Mouse (Mus musculus): ENCODE measurements around the gene A630001G21Rik. TPM values are rescaled to one million over a fixed set of nuclear protein-coding genes. Genes with fewer than 3 reads are reported as not detected.

Gene A630001G21Rik
- total RNA-seq, 2 experiments from 2014 or later: 0.15 to 0.48 TPM

DNA sequence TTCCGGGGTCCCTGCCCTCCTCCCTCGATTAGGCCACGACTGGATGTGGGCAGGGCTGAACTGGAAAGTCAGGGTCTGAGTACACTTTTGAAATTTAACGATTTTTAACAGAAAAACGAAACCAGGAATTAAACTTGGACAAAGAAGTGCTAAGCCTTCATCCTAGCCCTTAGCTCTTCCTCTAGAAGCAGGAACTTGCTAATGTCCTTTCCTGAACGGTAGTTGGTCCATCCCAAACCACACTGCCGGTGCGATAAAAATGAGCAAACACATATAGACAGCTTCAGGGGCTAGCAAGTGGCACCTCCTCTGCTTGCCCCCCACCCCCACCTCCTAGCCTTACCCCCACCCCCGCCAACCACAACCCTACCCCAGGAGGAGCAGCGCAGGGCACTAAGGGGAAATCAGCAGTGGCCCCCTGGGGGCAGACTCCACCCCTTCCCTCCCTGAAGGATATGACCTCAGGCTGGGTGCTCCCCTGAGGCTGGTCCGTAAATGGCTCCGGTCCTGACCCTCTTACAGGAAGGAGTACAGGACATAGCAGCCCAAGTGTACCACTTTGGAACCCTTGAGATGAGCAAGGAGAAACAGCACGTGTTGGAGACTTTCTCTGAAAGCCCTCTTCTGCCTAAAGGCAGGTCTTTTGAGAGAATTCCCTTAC lies 42.9 kb downstream of the A630001G21Rik start:
- peak; percentile 35 for DNase-seq

DNA sequence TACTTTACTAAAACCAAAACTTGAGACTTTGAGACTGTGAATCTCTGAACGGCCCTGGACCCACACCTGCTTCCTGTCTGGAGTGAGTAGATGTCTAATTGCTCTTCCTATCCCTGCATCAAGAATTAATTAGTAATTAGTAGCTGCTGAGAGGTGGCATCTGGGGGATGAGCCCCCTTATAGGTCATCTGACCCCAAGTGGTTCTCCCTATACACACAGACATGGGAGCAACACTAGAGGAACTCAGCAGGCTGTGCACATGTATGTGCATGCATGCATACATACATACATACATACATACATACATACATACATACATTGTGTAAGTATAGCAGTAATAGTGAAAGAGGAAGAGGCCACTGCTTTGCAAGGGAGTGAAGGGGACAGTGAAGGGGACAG lies 43.9 kb downstream of the A630001G21Rik start:
- DNase-seq: no peak

DNA sequence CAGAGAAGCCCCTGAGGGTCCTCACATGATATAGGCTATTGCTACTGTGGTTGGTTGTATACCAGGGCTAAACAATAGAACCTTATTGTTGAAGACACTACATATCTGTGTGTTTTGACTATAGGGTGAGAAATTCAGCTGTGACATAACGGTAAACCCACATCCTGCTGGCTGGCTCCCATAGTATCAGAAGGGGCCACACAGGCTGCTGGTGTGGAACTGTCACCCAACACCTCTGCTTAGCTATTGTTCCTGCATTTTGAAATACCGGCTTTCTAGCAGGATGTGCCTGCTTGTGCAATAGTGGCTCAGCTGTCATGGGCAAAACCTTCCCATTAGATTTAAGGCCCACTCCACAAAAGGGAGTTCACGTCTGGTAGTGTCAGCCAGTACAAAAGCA lies 45.9 kb downstream of the A630001G21Rik start:
- DNase-seq: no peak

DNA sequence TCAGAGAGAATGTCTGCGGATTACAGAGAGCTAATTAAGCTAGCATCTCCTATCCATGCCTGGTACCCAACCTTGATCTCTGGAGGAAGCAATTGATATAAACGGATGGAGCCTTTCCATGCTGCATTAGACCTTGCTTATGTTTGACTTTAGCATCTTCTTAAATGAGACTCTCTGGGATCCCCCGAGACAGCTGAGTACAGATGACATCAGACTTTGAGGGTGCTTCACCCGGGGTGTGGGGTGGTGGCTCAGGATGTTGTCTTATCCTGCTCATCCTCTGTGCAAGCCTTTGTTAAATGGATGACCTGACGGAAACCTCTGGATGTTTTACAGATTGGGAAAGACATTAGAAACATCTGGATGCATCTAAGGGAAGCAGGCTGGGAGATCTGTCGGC lies 48.0 kb downstream of the A630001G21Rik start:
- DNase-seq: no peak

DNA sequence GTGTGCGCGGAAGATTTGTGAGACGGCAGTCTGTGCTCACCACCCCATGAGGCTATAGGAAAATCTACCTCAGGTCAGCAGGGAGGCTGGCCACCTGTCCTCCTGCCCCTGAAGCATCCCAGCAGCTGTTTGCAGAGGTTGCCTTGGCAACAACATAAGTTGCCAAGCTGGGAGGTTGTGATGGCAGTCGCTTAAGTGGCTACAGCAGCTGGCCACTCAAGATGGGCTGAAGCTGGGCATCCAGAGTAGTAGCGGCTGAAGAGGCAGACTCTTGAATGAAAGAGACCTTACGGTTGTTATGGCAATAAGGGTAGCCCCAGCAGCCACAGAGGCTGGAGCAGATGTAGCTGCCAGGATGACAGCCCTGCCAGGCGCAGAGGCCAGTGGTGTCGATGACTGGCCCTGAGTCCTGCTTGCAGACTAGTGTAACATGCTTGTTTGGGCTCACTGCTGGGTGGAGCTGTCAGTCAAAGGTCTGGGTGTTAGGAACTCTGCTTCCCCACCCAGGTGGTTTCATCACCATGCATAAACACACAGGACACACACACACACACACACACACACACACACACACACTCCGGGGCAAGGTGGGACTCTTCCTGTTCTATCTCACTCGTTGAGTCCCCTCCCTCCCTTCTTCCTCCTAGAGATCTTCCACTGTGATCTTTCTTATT lies 58.1 kb downstream of the A630001G21Rik start:
- no peak for DNase-seq

DNA sequence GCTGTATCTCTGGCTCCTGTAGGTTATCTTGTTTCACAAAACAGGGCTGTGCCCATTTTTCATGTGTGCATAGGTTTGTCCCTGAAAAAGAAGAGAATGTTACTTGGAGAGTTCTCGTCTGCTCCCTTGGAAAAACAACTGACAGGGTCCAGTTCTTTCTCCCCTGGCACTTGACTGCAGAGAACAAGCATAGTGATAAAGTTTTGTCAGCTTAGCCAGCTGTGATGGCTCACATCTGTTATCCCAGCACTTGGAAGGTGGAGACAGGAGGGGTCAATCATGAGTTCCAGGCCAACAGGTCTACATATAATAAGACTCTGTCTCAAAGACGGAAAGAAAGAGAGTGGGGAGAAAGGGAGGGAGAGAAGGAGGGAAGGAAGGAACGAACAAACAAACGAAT lies 59.4 kb downstream of the A630001G21Rik start:
- DNase-seq: no peak

DNA sequence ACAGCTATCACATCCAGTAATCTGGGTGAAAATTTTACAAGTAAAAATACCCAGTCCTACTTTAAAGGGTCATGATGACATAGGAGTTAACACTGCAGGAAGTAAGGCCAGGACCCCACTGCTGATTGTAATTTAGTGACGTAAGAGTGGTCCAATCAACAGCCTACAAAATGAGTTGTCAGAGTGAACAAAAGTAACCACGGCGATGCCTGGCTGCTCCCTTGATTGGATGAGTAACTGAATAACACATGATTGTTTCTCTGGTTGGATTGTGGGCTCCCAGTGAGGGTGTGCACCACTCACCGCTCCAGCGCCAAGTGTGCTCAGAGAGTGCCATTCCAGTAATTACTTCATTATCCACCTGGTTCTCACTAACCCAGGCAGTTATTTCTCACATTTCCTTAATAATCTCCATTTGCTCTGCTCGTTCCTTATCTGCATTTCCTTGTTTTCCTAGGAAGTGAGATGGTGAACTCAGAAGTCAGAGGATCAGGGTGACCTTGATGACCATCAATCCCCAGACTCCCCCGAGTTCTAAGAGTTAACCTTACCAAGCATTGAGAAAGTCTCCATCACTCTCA lies 61.9 kb downstream of the A630001G21Rik start:
- no peak for DNase-seq

DNA sequence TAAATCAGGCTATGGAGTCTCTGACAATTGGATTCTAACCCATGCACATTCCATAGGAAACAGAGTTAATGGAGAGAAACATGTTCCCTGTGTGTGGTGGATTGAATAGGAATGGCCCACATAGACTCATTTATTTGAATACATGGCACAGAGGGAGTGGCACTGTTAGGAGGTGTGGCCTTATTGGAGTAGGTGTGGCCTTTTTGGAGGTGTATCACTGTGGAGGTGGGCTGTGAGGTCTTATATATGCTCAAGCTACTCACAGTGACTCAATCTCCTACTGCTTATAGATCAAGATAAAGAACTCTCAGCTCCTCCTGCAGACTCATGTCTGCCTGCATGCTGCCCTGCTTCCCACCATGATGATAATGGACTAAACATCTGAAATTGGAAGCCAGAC lies 63.9 kb downstream of the A630001G21Rik start:
- DNase-seq: no peak

DNA sequence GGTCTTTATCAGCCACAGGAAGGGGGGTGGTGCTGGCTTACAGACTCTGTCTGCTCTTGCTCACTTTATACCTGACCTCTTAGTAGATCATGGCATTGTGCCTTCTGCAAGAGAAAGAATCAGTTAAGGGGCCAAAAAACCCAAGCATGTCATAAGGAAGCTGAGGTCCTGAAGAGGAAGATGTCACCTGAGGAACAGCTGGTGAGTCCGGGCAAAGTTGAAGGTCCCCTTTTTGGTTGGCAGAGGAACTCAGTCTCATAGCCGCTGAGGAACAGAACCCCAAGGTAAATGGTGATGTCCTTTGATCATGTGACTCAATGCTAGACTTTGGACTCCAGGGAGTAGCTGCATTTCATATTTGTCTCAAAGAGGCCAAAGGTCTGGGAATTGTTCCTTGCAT lies 71.7 kb downstream of the A630001G21Rik start:
- no peak for DNase-seq

DNA sequence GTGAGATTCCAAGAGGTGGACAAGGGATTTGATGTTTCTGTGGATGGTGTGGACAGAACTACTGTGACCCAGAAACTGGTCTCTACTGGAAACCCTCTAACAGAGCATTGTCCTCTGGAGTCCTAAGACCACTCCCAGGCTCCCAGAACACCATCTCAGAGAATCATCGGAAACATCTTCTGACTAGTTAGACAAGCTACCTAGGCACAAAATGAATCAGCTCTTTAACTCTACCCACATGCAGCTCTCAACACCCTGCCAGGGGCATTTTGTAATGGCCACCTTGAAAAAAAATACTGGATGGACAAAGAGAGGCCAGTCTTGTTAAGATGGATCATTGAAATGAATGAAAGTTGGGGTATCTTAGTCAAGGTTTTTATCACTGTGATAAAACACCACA lies 72.9 kb downstream of the A630001G21Rik start:
- no peak for DNase-seq

DNA sequence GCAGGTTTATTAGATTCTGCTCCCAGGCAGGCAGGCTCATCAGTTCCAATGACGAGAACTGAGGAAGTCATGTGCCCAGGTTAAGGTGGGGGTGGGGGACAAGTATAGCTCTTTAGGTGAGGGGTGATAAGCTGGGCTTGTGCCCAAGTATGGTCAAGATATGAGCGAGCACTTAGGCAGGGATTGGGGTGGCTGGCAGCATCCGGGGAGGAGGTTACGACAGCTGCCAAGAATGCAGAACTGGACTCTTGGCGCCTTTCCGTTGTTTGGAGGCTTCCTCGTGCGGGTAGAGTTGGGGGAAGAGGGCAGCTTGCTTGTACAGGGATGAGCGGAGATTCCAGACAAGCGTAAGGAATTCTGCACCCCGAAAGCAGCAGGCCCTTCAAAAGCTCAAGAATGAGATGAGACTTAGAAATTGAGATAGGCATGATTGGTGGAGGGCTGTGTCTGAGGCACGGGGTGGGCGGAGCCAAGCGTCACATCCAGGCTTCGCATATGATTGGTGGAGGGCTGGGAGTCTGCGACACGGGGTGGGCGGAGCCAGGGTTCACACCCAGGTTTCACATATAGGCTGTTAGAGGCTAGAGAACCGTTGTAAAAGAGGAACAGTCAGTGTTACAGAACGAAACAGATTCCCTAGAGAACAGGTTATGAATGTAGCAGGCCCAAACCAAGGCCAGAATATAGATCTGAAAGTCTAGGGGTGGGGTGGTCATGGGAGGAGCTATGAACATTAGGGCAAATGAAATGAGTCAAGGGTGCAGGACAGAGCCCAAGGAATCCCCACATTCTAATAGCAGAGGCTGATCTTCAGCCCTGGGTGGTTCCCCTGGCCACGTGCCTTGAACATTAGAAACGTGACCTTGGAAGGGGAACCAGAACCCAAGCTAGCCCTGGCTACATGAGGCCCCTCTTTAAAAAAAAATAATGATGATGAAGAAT lies 74.9 kb downstream of the A630001G21Rik start:
- peak; percentile 64 for DNase-seq

DNA sequence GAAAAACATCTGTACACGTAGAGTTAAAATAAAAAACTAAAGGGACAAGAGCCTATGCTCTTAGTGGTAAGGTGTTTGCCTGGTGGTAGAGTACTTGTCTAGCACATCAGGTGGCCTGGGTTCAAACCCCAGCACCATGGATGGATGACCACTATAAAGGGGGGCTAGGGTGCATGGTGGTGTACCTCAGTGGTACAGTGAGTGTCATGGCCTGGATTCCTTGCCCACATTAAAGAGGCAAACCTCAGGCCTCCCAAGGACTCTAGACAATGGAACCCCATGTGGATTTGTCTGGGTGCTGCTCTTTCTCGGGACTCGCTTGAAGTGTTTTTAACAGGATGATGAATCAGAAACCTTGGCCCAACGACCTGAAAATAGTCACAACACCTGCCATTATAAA lies 75.9 kb downstream of the A630001G21Rik start:
- DNase-seq: no peak

DNA sequence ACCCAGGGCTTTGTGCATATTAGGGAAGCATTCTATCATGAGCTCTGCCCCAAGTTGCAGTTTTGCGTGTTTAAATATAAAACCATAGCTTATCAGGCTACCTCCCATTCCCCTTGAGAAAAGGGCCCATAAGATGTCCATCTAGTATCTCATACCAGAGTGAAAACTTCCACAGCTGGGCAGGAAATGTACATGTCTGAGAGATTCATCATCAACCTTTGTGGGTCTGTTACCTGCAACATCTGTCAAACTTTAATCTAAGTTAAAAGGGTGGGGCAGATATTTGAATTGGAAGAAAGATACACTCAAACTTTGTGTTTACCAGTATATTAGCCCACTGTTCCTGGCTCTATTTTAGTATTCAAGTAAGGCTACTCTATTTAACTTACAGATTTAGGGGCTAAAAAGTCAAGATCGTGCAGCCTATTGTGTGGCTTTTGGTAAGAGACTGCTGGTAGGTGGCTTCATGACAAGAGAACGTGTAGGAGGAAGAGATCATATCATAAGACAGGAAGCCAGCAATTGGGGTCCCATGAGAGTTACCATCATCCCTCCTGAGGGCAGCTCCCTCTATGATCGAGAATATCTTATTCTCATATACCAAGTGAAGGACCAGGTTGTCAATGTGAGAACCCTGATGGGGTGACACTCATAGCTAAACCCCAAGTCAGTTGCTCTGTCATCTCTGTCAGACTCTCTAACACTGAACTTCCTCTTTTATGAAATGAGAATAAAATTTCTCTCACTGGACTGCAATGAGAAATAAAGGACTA lies 80.5 kb downstream of the A630001G21Rik start:
- no peak for DNase-seq

DNA sequence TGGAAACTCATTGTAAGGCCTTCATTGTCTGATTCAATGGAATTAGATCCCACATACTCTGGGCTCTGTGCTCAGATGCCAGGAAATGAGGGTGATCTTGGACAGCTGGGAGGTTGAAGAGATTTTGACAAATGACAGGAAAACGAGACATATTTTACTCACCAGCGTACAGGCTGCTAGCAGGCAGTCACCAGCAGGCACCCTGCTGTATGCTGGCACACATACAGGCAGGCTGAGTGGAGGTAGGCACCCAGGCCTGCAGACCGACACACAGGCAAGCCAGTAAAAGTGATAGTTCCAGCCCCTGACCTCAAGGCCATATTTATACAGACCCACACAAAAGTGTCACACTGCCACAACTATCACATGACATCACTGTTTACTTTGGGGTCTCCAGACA lies 82.8 kb downstream of the A630001G21Rik start:
- DNase-seq: no peak

DNA sequence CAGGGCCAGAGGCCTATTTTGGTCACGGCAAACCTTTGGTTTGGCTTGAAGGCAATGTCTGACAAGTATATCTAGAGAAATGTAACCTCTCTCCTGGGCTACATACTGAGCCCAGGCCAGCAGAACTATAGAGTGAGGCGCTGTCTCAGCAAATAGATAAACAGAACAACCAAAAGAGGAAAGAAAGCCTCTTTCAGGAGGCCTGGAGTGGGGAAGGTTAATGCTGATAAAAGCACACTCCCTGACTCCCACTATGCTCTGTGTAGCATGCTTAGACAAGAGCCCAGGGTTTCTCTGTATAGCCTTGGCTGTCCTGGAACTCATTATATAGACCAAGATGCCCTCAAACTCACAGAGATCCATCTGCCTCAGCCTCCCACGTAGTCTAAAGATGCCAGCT lies 85.2 kb downstream of the A630001G21Rik start:
- no peak for DNase-seq

DNA sequence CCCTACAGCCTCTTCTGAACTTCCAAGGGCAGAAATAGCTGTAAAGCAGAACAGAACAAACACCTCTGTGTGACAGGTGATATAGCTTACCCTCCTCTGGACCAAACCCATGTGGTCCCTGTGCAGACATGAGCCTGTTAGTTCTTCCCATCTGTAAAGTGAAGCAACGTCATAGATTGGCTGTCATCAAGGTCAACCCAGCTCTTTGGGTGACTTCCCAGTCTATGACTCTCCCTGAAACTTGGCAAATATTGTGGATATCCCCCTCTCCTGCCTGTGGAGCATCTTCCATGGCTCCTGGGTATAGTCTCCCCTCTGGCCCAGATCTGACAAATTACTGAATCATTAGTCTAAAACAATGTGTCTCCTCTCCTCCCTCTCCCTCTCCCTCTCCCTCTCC lies 86.2 kb downstream of the A630001G21Rik start:
- DNase-seq: no peak

DNA sequence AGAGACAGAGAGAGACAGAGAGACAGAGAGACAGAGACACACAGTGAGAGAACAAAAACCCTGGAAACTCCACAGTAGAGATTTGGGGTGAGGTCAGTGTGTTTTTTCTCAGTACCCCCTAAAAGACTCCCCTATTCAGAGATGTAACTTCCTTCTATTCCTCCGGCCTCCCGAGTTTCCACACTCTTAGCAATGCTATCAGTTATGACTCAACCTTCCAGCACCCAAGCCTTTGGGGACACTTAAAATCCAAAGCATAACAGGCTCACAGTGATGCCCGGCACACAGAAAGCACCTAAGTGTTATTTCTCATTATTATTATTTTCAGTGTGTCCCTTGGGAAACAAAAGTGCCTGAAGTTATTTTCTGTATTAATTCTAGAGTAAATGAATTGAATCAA lies 87.9 kb downstream of the A630001G21Rik start:
- no peak for DNase-seq

DNA sequence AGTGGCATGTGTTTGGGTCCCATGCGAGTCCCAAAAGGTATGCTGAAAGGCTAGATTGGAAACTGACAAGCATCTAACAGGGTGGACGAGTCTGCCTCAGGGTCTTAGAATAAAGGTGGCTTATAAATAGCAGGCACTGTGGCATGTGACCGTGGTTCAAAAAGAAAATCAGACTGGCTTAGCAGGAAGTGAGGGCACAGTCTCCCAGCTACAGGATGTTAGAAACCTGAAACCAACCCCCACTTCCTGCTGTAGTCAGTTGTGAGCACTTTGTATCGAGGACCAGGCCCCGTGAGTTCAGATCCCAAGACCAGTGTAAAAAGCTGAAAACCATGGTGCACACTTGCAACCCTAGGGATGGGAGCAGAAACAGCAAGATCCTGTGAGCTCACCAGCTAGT lies 91.1 kb downstream of the A630001G21Rik start:
- DNase-seq: no peak

DNA sequence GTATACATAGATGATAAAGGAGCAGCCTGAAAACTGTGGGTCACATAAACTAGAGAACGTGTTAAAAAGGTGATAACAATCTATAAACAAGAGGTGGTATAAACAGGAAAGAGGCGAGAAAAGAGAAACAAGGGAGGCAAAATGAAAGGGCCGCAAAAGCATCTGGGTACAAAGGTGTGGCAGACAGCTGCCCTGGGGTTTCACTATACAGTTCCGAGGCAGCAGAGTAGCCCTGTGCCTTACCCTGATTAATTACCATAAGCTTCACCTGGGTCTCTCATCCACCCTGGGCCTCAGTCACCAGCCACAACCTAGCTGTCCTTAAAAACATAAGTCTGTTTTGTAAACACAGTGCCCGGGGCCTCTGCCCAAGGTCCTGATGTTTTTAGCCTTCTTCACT lies 91.8 kb downstream of the A630001G21Rik start:
- DNase-seq: no peak

DNA sequence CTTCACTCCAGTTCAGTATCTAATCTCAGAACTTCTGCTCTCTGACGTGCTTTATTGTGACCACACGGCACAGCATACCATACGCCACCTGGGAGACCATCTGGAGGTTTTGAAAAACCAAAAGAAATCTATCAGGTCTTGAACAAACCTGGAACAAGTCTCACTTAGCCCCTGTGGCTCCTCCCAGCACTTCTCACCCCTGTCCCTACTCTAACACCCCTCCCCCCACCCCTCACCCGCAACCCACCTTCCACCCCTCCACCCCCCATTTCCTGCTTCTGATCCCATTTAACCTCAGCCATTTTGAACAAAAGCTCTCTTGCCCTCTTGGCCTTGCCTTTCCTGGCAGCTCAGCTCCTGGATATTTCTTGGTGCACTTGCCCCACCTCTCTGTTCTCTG lies 98.2 kb downstream of the A630001G21Rik start:
- no peak for DNase-seq

Measured in gastrocnemius, postnatal 25 days (tissue).